Mouse (Mus musculus) mature B cell (primary cell): ENCODE data around the gene Syp.

Experiments
- in situ Hi-C: fragments of 300-500 bp; cut with MboI; formaldehyde crosslinking; loops from 2 replicates; pipeline ENCODE4 v1.14.3; 2019

The Syp gene

GRCm38 (mm10) chrX:7638401-7639091 is at the start of gene Syp:
Gene Syp, plus strand, starts transcription at chrX:7638471.
- in situ Hi-C loops: no loop called here

GRCm38 (mm10) chrX:7595371-7595770 is 42.9 kb upstream of the Syp start:
- in situ Hi-C loops: no loop called here

- in situ Hi-C loops: no loop called here
Measured at GRCm38 (mm10) chrX:7604004-7604403, 34.3 kb upstream of the Syp start.

- in situ Hi-C loops: no loop called here
Measured at GRCm38 (mm10) chrX:7604879-7605574, 33.2 kb upstream of the Syp start, which contains the start of gene Ccdc22. Gene Ccdc22, minus strand, starts transcription at chrX:7605517.

GRCm38 (mm10) chrX:7605575-7605941 is 32.7 kb upstream of the Syp start:
- in situ Hi-C loops: no loop called here

GRCm38 (mm10) chrX:7606783-7607182 is 31.5 kb upstream of the Syp start, which contains the start of gene Cacna1f:
Gene Cacna1f, plus strand, starts transcription at chrX:7607083.
- in situ Hi-C loops: no loop called here

DNA sequence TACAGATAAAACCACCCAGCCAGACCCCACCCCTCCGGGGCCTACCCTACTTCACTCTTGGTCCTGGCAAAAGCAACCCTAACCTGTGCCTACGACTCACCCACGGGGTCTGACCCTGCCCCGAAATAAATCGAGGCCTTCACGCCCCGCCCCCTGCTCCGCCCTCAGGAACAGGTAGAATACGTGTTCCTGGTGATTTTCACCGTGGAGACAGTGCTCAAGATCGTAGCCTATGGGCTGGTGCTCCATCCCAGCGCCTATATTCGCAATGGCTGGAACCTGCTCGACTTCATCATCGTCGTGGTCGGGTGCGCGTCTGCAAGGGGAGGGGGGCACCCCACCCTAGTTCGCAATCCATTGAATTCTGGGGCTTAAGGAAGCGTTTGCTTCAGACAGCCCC is 28.2 kb upstream of the Syp start:
- in situ Hi-C loops: no loop called here

DNA sequence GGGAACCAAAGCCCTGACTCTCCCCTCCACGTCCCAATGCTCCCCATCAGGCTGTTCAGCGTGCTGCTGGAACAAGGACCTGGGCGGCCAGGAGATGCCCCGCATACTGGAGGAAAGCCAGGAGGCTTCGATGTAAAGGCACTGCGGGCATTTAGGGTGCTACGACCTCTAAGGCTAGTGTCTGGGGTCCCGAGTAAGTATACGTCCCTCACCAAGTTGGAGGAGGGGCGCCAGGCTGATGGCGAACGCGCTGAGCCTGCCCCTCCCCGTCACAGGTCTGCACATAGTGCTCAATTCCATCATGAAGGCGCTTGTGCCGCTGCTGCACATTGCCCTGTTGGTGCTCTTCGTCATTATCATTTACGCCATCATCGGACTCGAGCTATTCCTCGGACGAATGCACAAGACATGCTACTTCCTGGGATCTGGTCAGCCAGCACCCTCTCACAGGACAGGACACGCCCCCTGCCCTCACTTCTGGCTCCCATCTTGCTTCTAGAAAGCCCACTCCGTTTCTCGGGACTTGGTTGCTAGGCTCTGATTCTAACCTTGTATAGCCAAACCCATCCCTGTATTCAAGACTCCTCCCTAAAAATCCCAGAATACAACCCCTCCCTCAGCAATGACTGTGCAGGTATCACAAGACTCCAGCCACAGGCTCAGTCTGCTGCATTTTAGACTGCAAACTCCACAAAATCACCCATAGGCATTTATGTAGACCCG is 27.6 kb upstream of the Syp start:
- in situ Hi-C loops: no loop called here

DNA sequence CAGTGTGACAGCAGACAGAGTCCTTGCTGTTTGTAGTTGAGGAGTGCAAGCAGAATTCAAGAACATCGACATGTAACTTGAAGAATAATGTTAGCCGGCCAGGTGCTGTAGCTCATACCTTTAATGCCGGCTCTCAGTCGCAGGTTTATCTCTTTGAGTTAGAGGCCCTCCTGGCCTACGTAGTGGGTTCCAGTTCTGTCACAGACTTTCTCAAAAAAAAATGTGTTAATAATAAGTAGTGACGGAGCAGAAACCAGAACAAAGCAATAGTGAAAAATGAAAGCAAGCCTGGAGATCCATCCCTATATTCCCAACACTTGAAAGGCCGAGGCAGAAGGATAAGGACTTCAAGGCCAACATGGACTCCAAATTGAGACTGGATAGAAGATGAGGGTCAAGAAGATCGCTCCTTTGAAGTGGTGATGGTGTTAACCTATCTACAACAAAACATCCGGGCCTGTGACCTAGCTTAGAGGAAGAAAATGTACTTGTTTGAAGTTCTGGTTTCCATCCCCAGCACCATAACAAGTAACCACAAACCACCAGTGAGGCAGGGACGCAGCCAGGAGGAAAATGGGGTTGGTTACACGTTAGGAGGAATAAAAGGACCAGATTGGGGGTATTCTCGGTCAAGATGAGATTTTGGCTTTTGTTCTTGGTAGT is 20.3 kb upstream of the Syp start:
- in situ Hi-C loops: no loop called here

GRCm38 (mm10) chrX:7632560-7632959 is 5.7 kb upstream of the Syp start:
- in situ Hi-C loops: no loop called here

DNA sequence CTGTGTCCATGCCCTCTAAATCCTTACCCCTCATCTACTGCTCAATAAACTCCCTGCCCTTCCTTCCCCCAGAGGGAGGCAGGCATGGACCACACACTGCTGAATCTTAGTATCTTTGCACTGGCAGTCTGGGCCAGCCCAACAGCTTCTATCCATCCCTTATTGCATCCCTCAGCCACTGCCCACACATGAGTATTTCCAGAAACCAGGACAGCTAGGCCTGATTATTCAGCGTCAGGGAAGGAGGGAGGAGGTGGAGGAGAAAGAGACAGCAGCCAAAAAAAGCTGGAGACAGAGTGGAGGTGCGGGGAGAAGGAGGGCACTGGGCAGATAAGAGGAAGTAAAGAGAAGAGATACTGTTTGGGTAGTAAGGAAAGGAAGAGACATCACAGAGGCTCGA is 3.2 kb upstream of the Syp start:
- in situ Hi-C loops: no loop called here

DNA sequence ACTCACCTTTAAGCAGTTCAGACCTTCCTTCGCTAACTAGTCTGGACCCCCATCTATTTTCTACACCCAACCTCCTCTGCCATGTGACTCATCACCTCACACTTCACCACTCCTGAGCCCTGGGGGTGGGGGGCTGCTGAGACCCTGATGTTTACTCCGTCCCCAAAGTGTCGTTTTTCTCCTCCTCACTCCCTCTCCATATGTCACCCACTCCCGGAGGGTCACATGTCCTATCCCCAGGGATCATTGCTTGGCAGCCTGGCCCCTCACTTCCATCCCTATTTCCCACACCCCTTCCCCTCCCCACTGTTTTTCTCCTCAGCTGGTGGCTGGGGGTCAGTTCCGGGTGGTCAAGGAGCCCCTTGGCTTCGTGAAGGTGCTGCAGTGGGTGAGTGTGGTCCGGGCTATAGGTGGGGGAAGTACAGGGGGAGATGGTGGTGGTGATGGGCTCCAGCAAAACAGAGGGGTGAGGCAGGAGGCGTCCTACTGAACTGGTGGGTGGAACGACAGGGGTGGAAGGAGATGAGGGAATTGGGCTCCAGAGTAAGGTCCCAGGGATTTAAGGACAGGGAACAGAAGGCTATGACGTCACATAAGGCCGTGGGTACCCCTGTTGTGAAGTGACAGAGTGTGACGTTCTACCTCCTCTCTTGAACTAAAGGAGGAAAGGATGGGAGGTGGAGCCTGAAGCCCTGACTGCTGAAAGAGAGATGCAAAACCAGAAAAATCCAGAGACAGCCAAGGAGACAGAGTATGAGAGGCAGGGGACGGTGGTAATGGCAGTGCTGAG is 1.5 kb downstream of the Syp start:
- in situ Hi-C loops: no loop called here

- in situ Hi-C loops: no loop called here
Measured at GRCm38 (mm10) chrX:7640785-7641184, 2.5 kb downstream of the Syp start.

- in situ Hi-C loops: no loop called here
Measured at GRCm38 (mm10) chrX:7645349-7645748, 7.1 kb downstream of the Syp start.

- in situ Hi-C loops: no loop called here
Measured at GRCm38 (mm10) chrX:7648671-7649304, 10.5 kb downstream of the Syp start.

- in situ Hi-C loops: no loop called here
Measured at GRCm38 (mm10) chrX:7657221-7657639, 19.0 kb downstream of the Syp start, which contains the start of gene Prickle3. Gene Prickle3, plus strand, starts transcription at chrX:7657260.

DNA sequence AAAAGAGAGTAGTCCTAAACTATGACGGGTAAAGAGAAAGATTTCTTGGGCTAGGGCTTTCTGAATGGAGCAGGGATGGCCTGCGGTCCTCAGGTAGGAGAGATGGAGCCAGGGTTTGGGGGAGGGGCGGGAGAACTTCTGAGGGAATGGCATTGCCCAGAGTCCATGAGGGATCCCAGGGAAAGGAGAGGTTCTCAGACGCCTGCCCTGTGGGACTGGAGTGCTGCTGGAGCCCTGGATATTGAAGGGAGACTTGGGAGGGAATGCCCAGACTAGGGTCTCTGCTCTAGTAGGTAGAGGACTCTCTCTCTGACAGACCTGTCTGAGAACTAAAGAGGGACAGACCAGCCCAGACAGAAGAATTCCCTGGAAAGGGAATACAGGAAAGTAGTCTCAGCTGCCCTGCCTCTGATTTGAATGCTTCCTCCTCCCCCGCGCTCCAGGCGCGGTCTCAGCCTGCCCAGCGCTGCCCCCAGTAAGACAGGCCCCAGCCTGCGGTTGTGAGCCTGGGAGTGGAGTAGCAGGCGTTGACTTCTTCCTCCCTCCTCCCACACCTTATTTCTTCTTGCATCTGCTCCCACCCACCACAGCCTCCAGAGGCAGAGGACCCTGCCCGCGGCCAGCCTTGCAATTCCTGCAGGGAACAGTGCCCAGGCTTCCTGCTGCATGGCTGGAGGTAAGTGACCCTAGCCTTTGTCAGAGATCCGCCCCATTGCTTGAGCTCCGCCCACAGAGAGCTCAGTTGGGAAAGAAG is 19.9 kb downstream of the Syp start:
- in situ Hi-C loops: no loop called here

DNA sequence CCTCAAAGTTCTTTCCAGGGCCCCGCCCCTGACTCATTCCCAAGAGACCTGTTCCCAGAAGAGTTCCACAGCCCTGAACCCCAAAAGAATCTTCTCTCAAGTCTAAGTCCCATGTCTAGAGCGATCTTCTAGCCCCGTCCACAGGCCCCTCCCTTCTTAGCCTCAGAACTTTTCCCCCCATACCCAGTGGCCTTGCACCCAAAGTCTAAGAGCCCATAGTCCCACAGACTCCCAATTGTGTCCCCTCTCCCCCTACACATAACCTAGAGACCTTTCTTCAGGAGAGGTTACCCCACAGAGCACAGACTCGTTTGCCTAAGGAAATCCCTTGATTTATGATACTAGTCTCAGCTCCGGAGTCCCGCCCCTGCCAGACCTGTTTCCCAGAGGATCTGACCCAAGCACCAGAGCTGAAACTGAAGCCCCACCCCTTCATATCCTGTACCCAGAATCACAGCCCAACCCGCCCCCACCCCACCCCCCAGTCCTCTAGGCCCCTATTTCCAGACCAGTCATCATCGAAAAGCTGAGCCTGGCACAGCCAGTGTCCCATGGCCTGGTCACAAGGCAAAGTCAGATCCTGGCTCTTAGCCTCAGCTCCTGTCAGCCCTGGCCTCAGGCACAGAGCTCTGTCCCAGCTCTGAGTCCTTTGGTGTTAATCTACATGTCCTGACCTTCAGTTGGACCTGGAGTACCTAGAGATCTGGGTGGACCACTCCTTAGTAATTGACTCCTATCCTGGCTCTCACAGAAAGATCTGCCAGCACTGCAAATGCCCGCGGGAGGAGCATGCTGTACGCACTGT is 20.7 kb downstream of the Syp start:
- in situ Hi-C loops: no loop called here

DNA sequence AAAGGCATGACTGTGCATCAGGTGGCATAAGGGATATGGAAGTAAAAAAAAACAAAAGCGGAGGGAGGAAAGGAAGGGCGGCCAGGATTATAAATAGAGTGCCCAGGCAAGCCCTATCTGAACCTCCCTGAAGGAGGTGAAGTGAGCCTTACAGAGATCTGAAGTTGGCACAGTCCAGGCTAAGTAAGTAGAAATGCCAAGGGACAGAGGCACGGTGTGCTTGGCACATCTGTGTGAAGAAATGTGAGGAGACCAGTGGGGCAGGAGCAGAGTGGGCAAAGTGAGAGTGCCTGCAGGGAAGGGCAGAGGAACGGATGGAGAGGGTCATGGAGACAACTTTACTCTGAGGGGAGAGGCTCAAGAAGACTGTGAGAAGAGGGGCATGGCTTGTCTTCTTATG is 22.8 kb downstream of the Syp start:
- in situ Hi-C loops: no loop called here
